Mouse (Mus musculus) spleen, embryonic (tissue): ENCODE measurements around the gene Tbxas1.

Source experiments
- CTCF ChIA-PET: fragments of 350-600 bp; sonication (Branson Sonifier 250); formaldehyde crosslinking; loops from one replicate; lab custom pipeline; 2022; lab: Charles Lee

The Tbxas1 gene

GRCm38 (mm10) chr6:39033676-39034075, 158.5 kb downstream of the Tbxas1 start:
- CTCF ChIA-PET: no interaction called here

- CTCF ChIA-PET: interaction anchor here (0.6 kb wide), 1 partner anchor 31 kb away, joined by 3 read pairs; no protein-coding TSS in a partner anchor
Observed at GRCm38 (mm10) chr6:39035039-39035438, 159.8 kb downstream of the Tbxas1 start.

- CTCF ChIA-PET: no interaction called here
Observed at GRCm38 (mm10) chr6:39036204-39036603, 161.0 kb downstream of the Tbxas1 start.

GRCm38 (mm10) chr6:39040451-39040850, 165.2 kb downstream of the Tbxas1 start:
- CTCF ChIA-PET: no interaction called here

GRCm38 (mm10) chr6:39049141-39049540, 173.9 kb downstream of the Tbxas1 start:
- CTCF ChIA-PET: no interaction called here

GRCm38 (mm10) chr6:39050836-39051235, 175.6 kb downstream of the Tbxas1 start:
- CTCF ChIA-PET: no interaction called here

- CTCF ChIA-PET: interaction anchor here (0.5 to 0.6 kb wide), 2 partner anchors 226 to 314 kb away, joined by 3 to 5 read pairs; no protein-coding TSS in a partner anchor
Observed at GRCm38 (mm10) chr6:39051799-39052556, 176.8 kb downstream of the Tbxas1 start.

- CTCF ChIA-PET: interaction anchor here (0.5 to 0.6 kb wide), 2 partner anchors 47 to 225 kb away, joined by 3 to 5 read pairs; no protein-coding TSS in a partner anchor
Observed at GRCm38 (mm10) chr6:39052636-39053035, 177.4 kb downstream of the Tbxas1 start.

DNA sequence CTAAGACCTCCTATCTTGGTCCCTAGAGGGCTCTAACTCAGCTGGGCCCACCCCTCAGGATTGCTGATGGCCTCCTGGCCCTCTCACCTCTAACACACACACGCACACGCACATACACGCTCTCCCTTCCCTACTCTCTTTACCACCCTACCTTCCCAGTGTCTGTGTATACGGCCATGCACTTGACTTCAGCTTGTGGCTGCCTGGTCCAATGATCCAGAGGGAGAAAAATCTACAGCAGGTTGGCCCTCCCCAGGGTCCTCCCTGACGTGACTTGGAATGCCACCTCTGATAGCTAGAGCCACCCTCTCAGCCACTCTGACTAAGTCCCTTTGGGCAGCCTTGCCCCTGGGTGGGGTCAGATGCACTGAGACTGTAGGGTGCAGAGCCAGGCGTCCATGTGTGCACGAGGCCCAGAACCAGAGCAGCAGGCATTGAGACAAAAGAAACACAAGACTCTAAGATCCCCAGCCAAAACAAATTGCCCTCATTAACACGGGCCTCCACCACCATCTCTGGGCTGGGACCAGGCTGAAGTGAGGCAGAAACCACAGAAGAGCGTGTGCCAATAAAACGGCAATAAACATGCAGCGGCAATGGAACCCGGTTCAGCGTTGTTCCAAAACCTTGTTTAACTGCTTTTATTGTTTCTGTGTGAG, 179.1 kb downstream of the Tbxas1 start:
- CTCF ChIA-PET: no interaction called here

DNA sequence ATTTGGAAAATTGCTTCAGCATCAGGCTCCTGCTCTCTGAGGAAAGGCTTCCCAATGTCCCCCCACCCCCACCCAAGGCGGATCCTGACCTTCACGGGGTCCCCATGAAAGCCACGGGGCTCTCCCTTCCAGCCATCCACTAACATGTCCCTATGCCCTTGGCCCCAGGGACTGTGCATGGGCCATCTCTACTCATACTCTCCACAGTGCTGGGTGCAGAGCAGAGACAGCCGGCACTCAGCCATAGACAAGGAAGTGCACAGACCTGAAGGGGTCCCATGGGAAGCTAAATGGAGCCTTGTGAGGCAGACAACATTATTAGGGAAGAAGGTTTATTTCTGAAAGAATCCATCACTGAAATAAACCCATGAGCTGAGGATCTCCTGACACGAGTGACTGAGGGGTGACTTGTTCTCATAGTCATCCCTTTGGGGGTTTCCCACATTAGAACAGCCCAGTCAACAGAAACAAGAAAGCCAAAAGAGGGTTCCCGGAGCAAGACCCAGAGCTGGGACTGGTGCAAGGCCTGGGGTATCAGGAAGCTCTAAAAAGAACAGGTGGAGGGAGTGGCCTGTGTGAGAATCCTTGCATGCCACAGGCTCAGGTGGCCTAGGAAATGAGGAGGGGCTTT, 179.8 kb downstream of the Tbxas1 start:
- CTCF ChIA-PET: no interaction called here

GRCm38 (mm10) chr6:39055831-39056261, 180.6 kb downstream of the Tbxas1 start:
- CTCF ChIA-PET: no interaction called here

DNA sequence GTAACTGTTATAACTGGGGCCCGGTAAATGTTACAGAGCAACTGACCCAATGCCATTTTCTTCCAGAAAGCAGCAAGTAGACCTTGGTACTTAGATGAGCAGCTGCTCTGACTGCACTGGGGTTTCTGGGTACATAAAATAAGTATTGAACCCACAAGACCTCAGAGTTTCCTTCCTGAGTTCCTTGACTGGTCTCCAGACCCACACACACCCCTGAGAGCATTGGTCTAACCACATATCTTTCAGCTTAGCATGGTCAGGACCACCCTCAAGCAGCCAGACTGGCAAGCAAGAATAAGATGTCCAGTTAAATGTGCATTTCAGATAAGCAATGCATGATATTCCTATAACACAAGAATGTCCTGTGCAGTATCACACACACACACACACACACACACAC, 182.0 kb downstream of the Tbxas1 start:
- CTCF ChIA-PET: no interaction called here

- CTCF ChIA-PET: no interaction called here
Observed at GRCm38 (mm10) chr6:39058389-39058788, 183.2 kb downstream of the Tbxas1 start.

- CTCF ChIA-PET: no interaction called here
Observed at GRCm38 (mm10) chr6:39058936-39059335, 183.7 kb downstream of the Tbxas1 start.

- CTCF ChIA-PET: interaction anchor here (0.5 kb wide), 1 partner anchor 8 kb away, joined by 3 read pairs; no protein-coding TSS in a partner anchor
Observed at GRCm38 (mm10) chr6:39059547-39060497, 184.6 kb downstream of the Tbxas1 start.

DNA sequence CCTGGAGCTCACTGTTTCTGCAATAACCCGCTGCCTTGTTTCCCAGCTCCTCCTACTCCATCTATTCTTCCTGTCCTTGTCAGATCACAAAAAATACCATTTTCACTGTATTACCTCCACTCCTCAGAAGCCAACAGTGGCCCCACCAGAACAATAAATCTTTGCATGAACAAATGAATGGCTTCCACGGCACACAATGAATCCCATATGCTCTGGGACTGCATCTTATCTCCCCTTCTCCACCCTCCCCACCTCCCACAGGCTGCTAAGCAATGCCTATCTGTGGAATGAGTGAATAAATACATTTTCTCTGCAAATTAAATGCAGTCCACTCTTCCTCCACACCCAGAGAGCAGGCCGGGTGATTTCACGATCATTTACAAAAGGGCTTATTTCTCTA, 186.0 kb downstream of the Tbxas1 start:
- CTCF ChIA-PET: interaction anchor here (0.6 kb wide), 1 partner anchor 259 kb away, joined by 4 read pairs; no protein-coding TSS in a partner anchor

GRCm38 (mm10) chr6:39063541-39063940, 188.3 kb downstream of the Tbxas1 start:
- CTCF ChIA-PET: no interaction called here

- CTCF ChIA-PET: no interaction called here
Observed at GRCm38 (mm10) chr6:39066935-39067578, 191.9 kb downstream of the Tbxas1 start.

GRCm38 (mm10) chr6:39072664-39073063, 197.5 kb downstream of the Tbxas1 start:
- CTCF ChIA-PET: no interaction called here

GRCm38 (mm10) chr6:39074186-39074585, 199.0 kb downstream of the Tbxas1 start:
- CTCF ChIA-PET: no interaction called here

- CTCF ChIA-PET: no interaction called here
Observed at GRCm38 (mm10) chr6:39076498-39076897, 201.3 kb downstream of the Tbxas1 start.
